Mouse (Mus musculus): ENCODE results near the gene Ino80e.

DNA sequence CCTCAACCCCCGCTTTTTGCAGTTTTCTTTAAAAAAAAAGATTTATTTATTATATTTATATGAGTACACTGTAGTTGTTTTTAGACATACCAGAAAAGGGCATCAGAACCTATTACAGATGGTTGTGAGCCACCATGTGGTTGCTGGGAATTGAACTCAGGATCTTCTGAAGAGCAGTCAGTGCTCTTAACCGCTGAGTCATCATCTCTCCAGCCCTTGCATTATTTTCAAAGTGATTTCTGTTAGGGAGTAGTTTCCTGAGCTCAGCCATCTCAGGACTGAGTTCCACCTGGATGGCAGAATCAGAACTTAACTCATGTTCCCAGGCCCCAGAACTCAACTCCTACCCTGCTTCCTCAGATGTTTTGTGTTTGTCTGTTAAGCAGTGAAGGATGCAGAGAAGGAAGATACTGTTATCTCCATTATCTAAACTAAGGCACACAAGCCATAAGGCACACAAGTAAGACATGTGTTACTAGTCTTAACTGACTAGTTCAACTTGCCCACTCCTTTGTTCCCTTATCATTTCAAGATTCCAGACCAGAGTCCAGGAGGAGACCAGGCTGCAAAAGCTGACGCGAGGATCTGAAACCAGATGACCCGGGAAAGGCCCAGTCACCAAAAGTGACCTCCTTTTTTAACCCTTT is 52.3 kb downstream of the Ino80e start:
- TF ChIP-seq TAL1 (conservative IDR thresholded peaks at IDR 0.05; ENCODE audit: low read depth, low read length) (no peak), CTCF (IDR thresholded peaks at IDR 0.05; ENCODE audit: low read depth, low read length) (no peak), GATA2 (IDR thresholded peaks at IDR 0.05; ENCODE audit: borderline replicate concordance, low read depth, low read length) (no peak), GATA1 (IDR thresholded peaks at IDR 0.05; ENCODE audit: borderline replicate concordance, low read length) (no peak)

All from G1E (cell line).